Mouse (Mus musculus): ENCODE results near the gene Bptf. TPM values are rescaled to one million over a fixed set of nuclear protein-coding genes. Genes with fewer than 3 reads are reported as not detected.
"Not testable (repeated sequence)": the region's sequence is repeated elsewhere in the genome, so short reads cannot be mapped to it uniquely, and the experiment has no call there.

The Bptf gene
- 26.6 and 27.5 TPM in 2 replicates for polyA plus RNA-seq (2015; fragmentation: Nextera tagmentation; extraction: Ambion mirVana)

DNA sequence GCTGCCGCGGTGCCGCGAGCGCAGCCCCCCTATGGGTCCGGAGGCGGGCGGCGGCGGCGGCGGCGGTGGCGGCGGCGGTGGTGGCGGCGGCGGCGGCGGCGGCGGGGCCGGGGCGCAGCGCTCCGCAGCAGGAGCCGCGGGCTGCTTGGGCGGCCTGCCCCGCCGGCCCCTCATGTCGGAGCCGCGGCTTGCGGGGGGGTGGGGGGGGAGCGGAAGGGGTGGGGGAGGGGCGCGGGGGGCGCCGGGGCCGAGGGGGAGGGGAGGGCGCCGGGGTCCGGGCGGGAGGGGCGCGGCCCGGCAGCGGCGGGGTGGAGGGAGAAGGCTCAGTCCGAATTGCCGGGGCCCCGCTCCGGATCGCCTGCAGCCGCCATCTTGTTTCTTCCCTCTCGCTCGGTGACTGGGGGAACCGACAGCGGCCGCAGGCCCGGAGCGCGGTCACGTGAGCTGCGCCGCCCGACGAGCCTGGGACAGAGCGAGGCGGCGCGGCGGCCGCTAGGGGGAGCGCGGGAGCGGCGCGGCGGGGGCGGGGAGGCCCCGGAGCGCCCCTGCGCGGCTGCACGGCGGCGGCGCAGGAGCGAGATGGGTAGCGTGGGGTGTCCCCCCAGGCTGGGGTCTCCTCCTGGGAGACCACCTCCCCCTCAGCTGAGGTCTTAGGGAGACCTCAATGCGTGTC lies at the start of gene Bptf:
Bptf (minus strand) TSS at position 379 of the 673 bp plus-strand sequence.
- Histone ChIP-seq H3K9ac (replicated peaks) (peak within 1 kb of the TSS; percentile 96), H3K27ac (replicated peaks) (peak within 1 kb of the TSS; percentile 90), H3K4me3 (replicated peaks) (peak within 1 kb of the TSS; percentile 85), H3K4me1 (peaks cover 31% of the 10 kb centered on the region), H3K4me2 (peak within 1 kb of the TSS; percentile 93), H3K36me3 (no peaks in the 10 kb centered on the region), H3K9me3 (replicated peaks) (no peaks in the 10 kb centered on the region), H3K27me3 (replicated peaks) (no peaks in the 10 kb centered on the region)
- 0% methylated on average over 23 of the region's 94 CpGs for WGBS
- peak; percentile 97 for ATAC-seq (ENCODE audit: low FRiP score)

DNA sequence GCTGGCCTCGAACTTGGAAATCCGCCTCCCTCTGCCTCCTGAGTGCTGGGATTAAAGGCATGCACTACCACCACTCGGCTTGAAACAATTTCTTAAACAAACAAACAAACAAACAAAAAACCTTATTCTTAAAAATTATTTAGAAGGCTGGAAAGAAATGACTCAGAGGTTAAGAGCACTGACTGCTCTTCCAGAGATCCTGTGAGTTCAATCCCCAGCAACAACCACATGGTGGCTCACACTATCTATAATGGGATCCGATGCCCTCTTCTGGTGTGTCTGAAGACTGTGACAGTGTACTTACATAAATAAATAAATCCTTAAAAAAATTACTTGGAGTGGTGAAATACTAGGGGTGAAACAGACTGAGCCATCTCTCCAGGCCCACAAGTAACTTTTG lies 29.3 kb upstream of the Bptf start:
- Histone ChIP-seq H3K4me2 (no peak overlapping the region), H3K9ac (replicated peaks) (no peak overlapping the region), H3K4me1 (no peaks in the 10 kb centered on the region), H3K9me3 (replicated peaks) (no peaks in the 10 kb centered on the region), H3K4me3 (replicated peaks) (no peak overlapping the region), H3K36me3 (peaks cover 14% of the 10 kb centered on the region), H3K27me3 (replicated peaks) (no peaks in the 10 kb centered on the region), H3K27ac (replicated peaks) (no peak overlapping the region)
- WGBS, result 83% methylated on average over 4 of the region's 4 CpGs
- ATAC-seq (ENCODE audit: low FRiP score), result no peak

DNA sequence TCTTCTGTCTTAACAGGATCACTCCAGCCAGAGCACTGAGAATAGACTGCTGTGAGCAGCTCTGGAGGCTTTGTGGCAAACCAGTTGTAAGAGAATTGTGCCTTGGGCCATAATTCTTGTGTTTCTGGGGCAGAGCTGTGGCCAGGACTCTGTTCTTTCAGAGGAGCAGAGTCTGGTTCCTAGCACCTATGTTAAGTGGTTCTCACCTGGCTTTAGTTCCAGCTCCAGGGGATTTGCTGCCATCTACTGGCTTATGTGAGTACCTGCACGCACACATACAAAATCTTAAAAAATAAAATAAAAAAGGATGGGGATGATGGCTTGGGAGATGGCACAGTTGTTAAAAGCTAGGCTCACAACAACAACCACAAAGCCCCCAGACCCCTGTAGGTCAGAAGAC lies 27.1 kb upstream of the Bptf start:
- H3K36me3 ChIP-seq, result 0 out of 2 replicates have a peak, but pooled peaks cover under 1% of the 10 kb centered on the region
- H3K9me3 ChIP-seq (replicated peaks), result no peaks in the 10 kb centered on the region
- H3K4me2 ChIP-seq, result no peak overlapping the region
- no peak overlapping the region for H3K4me3 ChIP-seq (replicated peaks)
- H3K9ac ChIP-seq (replicated peaks), result no peak overlapping the region
- ATAC-seq (ENCODE audit: low FRiP score), result no peak
- H3K4me1 ChIP-seq, result no peaks in the 10 kb centered on the region
- no peaks in the 10 kb centered on the region for H3K27me3 ChIP-seq (replicated peaks)
- no peak overlapping the region for H3K27ac ChIP-seq (replicated peaks)
- WGBS, result 41% methylated on average over 1 of the region's 1 CpGs

DNA sequence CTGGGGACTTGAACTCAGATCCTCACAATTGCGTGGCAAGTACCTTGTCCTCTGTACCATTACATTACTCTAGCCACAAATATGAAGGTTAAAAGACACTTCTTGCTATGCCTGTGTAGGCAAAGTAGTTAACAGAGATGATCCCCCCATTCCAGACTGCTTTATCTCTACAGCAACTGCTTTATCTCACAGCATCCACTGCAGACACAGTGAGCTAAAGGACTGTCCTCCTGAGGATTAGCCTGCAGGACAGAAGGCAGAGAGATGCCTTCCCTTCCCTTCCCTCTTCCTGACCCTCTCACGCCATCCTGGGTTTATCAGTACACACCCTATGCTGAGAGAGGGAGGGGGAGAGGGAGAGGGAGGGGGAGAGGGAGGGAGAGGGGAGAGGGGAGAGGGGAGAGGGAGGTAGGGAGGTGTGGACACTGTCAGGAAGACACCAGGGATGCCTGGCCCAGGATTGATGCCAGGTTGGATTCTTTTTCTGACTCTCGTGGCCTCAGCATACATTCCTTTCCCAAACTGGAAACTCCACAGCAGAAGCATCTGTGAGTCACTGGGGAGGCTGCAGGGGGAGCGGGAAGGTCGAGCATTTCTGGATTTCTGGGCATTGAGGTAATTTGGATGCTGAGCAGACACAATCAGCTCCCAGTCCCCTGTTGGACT lies 25.2 kb upstream of the Bptf start:
- ATAC-seq (ENCODE audit: low FRiP score), result no peak
- Histone ChIP-seq H3K4me2 (no peak overlapping the region), H3K9ac (replicated peaks) (no peak overlapping the region), H3K4me1 (no peaks in the 10 kb centered on the region), H3K9me3 (replicated peaks) (no peaks in the 10 kb centered on the region), H3K4me3 (replicated peaks) (no peak overlapping the region), H3K27me3 (replicated peaks) (no peaks in the 10 kb centered on the region), H3K27ac (replicated peaks) (no peak overlapping the region), H3K36me3 (no peaks in the 10 kb centered on the region)
- 61% methylated on average over 5 of the region's 5 CpGs for WGBS

DNA sequence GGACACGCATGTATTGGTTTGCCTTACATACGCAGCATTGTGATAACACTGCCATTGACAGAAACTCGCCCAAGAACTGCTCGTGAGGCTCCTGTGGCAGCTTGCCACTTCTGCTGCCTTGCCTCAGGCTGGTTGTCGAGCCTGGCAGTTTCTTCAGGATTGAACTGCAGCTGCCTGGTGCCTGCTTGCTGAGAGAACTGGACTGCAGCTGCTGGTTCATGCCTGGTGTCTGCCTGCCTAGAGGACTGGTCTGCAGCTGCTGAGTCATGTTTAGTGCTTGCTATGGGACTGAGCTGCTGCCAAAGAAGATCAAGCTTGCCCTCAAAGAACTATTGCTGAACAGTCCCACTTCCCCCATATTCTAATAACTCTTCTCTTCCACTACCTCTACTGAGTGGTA lies 23.4 kb upstream of the Bptf start:
- no peaks in the 10 kb centered on the region for H3K9me3 ChIP-seq (replicated peaks)
- no peaks in the 10 kb centered on the region for H3K4me1 ChIP-seq
- H3K27me3 ChIP-seq (replicated peaks), result no peaks in the 10 kb centered on the region
- no peak overlapping the region for H3K4me3 ChIP-seq (replicated peaks)
- no peak overlapping the region for H3K9ac ChIP-seq (replicated peaks)
- H3K4me2 ChIP-seq, result no peak overlapping the region
- 77% methylated on average over 5 of the region's 5 CpGs for WGBS
- H3K36me3 ChIP-seq, result no peaks in the 10 kb centered on the region
- ATAC-seq (ENCODE audit: low FRiP score), result no peak
- no peak overlapping the region for H3K27ac ChIP-seq (replicated peaks)

DNA sequence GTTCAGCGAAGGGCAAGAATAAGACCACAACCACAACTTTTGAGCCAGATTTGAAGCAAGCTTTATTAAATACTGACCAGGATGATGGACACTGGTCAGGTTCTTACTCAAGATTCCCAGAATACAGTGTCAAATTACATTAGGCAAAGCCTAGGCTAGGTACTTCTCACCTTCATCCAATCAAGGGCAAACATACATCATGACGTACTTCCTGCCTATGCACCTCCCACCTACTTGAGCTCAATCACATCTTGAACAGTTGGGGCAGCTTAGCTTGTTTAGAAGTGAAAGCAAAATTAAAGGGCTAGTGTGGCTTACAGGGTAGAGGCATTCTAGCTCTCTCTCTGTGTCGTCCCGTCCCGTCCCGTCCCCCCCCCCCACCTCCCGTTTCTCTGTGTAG lies 22.5 kb upstream of the Bptf start:
- Histone ChIP-seq H3K4me2 (no peak overlapping the region), H3K9me3 (replicated peaks) (no peaks in the 10 kb centered on the region), H3K4me1 (no peaks in the 10 kb centered on the region), H3K27me3 (replicated peaks) (no peaks in the 10 kb centered on the region), H3K4me3 (replicated peaks) (no peak overlapping the region), H3K27ac (replicated peaks) (no peak overlapping the region), H3K36me3 (no peaks in the 10 kb centered on the region), H3K9ac (replicated peaks) (no peak overlapping the region)
- 87% methylated on average over 7 of the region's 7 CpGs for WGBS
- no peak for ATAC-seq (ENCODE audit: low FRiP score)

DNA sequence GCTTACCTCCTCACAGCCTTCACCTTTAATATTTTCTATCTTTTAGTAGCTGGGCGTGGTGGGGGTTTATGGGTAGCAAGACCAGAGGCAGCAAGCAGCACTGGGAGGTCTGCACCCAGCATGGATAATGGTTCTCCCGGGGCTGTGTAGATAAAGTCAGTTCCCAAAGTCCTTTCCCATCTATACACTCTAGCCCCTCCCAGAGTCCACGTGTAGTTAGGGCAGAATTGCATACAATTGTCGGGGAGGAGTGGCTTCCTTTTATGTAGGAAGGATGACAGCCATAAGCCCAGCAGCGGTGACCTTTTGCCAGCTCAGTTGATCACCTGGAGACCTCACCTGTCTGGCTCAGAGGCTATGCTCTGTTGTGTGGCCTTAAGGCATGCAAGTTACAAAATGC lies 21.7 kb upstream of the Bptf start:
- Histone ChIP-seq H3K9ac (replicated peaks) (no peak overlapping the region), H3K27me3 (replicated peaks) (no peaks in the 10 kb centered on the region), H3K4me3 (replicated peaks) (no peak overlapping the region), H3K9me3 (replicated peaks) (no peaks in the 10 kb centered on the region), H3K27ac (replicated peaks) (no peak overlapping the region), H3K4me1 (no peaks in the 10 kb centered on the region), H3K4me2 (no peak overlapping the region), H3K36me3 (no peaks in the 10 kb centered on the region)
- WGBS, result 77% methylated on average over 5 of the region's 5 CpGs
- no peak for ATAC-seq (ENCODE audit: low FRiP score)

DNA sequence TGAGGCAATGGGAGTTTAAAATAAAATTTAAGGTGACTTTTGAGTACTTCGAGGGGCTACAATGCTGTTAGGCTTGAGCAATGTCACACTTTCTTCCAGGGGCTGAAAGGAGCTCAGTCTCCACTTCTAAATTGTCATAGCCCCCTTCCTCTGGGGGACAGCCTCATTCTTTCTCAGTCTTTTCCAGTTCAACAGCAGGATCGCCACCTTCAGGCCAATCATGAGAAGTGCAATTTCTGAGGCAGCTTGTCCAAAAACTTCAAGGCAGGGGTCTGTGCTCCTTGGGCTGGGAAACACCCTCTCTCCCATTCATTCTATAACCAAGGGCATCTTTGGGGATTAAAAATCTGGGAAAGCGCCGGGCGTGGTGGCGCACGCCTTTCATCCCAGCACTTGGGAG lies 19.9 kb upstream of the Bptf start:
- 75% methylated on average over 7 of the region's 7 CpGs for WGBS
- Histone ChIP-seq H3K36me3 (no peaks in the 10 kb centered on the region), H3K4me1 (no peaks in the 10 kb centered on the region), H3K9ac (replicated peaks) (no peak overlapping the region), H3K27me3 (replicated peaks) (no peaks in the 10 kb centered on the region), H3K4me2 (no peak overlapping the region), H3K9me3 (replicated peaks) (no peaks in the 10 kb centered on the region), H3K27ac (replicated peaks) (no peak overlapping the region), H3K4me3 (replicated peaks) (no peak overlapping the region)
- ATAC-seq (ENCODE audit: low FRiP score), result no peak

DNA sequence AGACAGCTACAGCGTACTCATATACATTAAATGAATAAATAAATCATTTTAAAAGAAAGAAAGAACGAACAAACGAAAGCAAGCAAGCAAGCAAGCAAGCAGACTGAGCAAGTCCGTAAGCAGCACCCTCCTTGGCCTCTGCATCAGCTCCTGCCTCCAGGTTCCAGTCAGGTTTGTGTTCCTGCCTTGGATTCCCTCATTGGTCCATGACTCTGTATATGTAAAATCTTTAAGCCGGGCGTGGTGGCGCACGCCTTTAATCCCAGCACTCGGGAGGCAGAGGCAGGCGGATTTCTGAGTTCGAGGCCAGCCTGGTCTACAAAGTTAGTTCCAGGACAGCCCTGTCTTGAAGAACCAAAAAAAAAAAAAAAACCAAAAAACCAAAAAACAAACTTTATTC lies 12.0 kb upstream of the Bptf start:
- 94% methylated on average over 11 of the region's 11 CpGs for WGBS
- H3K36me3 ChIP-seq; H3K9me3 ChIP-seq (replicated peaks); H3K9ac ChIP-seq (replicated peaks); H3K4me1 ChIP-seq; ATAC-seq (ENCODE audit: low FRiP score); H3K27me3 ChIP-seq (replicated peaks); H3K27ac ChIP-seq (replicated peaks); H3K4me3 ChIP-seq (replicated peaks); H3K4me2 ChIP-seq: not testable (repeated sequence)

DNA sequence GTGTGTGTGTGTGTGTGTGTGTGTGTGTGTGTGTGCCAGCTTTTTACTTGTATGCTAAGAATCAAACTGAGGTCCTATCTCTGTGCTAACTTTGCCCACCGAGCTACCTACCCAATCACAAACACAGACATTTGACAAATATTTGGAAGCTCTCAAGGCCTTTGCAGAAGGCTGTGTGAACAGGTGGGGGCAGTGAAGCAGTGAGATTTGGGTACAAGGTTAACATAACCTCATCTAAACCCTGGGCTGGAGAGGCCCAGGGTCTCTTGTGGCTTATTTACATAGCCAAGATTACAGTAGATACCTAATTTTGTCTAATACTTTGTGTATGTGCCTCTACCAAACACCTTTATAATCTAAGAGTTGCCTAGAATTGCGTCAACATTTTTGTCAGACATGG lies 10.5 kb upstream of the Bptf start:
- no peak overlapping the region for H3K27ac ChIP-seq (replicated peaks)
- WGBS, result 92% methylated on average over 2 of the region's 2 CpGs
- H3K9ac ChIP-seq (replicated peaks), result no peak overlapping the region
- no peaks in the 10 kb centered on the region for H3K4me1 ChIP-seq
- no peak for ATAC-seq (ENCODE audit: low FRiP score)
- no peaks in the 10 kb centered on the region for H3K36me3 ChIP-seq
- no peaks in the 10 kb centered on the region for H3K27me3 ChIP-seq (replicated peaks)
- H3K4me3 ChIP-seq (replicated peaks), result no peak overlapping the region
- H3K9me3 ChIP-seq (replicated peaks), result no peaks in the 10 kb centered on the region
- no peak overlapping the region for H3K4me2 ChIP-seq

DNA sequence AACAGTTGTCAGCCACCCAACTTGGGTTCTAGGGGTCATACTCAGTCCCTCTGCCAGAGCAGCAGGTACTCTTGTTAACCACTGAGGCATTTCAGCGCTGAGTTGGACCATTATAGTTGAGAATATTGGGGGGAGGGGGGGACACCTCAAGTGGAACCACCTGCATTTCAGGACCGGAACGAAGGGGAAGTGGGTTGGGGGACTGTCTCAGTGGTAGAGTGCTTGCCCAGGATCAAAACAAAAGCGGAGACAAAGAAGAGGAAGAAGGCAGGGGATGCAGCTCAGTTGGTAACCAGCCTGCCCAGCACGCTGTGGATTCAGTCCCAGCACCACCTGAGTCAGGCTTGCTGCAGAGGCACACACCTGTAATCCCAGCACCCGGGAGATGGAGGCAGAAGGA lies 8.8 kb upstream of the Bptf start:
- Histone ChIP-seq H3K27ac (replicated peaks) (no peak overlapping the region), H3K9ac (replicated peaks) (no peak overlapping the region), H3K4me2 (no peak overlapping the region), H3K27me3 (replicated peaks) (no peaks in the 10 kb centered on the region), H3K9me3 (replicated peaks) (no peaks in the 10 kb centered on the region), H3K36me3 (no peaks in the 10 kb centered on the region), H3K4me3 (replicated peaks) (no peak overlapping the region), H3K4me1 (no peaks in the 10 kb centered on the region)
- ATAC-seq (ENCODE audit: low FRiP score), result no peak
- WGBS, result 26% methylated on average over 6 of the region's 6 CpGs

DNA sequence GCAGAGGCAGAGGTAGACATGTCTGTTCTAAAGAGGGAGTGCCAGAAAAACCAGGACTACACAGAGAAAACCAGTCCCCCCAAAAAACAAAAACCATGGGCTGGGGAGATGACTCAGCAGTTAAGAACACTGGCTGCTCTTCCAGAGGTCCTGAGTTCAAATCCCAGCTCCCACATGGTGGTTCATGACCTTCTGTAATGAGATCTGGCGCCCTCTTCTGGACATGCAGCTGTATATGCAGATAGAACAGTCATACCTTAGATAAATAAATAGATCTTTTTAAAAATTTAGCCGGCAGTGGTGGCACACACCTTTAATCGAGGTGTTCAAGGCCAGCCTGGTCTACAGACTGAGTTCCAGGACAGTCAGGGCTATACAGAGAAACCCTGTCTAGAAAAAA lies 6.7 kb upstream of the Bptf start:
- no peak overlapping the region for H3K4me2 ChIP-seq
- H3K27ac ChIP-seq (replicated peaks), result no peak overlapping the region
- no peaks in the 10 kb centered on the region for H3K9me3 ChIP-seq (replicated peaks)
- H3K36me3 ChIP-seq, result no peaks in the 10 kb centered on the region
- H3K4me1 ChIP-seq, result no peaks in the 10 kb centered on the region
- H3K4me3 ChIP-seq (replicated peaks), result no peak overlapping the region
- no peak overlapping the region for H3K9ac ChIP-seq (replicated peaks)
- no peaks in the 10 kb centered on the region for H3K27me3 ChIP-seq (replicated peaks)
- 86% methylated on average over 3 of the region's 3 CpGs for WGBS
- ATAC-seq (ENCODE audit: low FRiP score), result no peak
